Comparison of ENCODE assay signal across 18 mouse cellular contexts in the genomic region with DNA sequence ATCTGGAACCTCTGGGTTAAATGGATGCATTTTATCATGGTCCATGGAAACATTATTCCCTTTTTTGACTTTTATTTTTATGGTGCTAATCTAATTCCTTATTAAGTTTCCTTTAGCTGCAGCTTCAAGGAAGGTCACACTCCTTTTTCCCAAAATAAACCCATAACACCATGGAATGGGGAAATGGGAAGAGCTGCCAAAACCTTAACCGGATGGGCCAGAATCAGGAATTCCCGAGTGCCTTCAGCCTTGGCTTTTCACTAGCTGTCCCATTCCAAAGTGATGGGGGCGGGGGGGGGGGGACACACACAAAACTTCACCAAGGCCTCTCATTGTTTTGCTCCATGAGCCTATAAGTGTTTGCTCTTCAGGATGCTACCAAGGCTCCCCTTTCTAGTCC.
DNase-seq lines count a peak whose midpoint lies in the region; ATAC-seq and TF ChIP-seq lines count a peak whose summit lies in the region.
"Had no signal": no experiment of that assay in that cellular context is flagged by ENCODE, and none has a peak within 500 bp of the region (broad histone marks: within the 10 kb centered on the region; RNA-seq: fewer than 3 reads in every experiment).

No protein-coding gene starts in this region.

- H3K9me3 ChIP-seq in hindbrain, postnatal 0 days (ENCODE audit: low read length), result no peaks in the 10 kb centered on the region
- H3K9me3 ChIP-seq in hindbrain, embryonic 13.5 days, result no peaks in the 10 kb centered on the region
- no peaks in the 10 kb centered on the region for H3K9me3 ChIP-seq in embryonic facial prominence, embryonic 10.5 days
- H3K9me3 ChIP-seq: embryonic facial prominence, embryonic 13.5 days; forebrain, embryonic 10.5 days; heart, embryonic 13.5 days; hindbrain, embryonic 15.5 days; liver, embryonic 13.5 days; midbrain, embryonic 10.5 days had no signal

- DNase-seq in adrenal gland, adult 2 months, result peak; percentile 17
- no peak for DNase-seq in adrenal gland, adult 8-10 months
- DNase-seq in hindbrain, postnatal 0 days (ENCODE audit: low spot score), result no peak
- DNase-seq in retina, postnatal 1 day, result peak; percentile 44
- DNase-seq in retina, embryonic 14.5 days (ENCODE audit: low spot score), result no peak
- no peak for DNase-seq in embryonic facial prominence, embryonic 10.5 days (ENCODE audit: low spot score)
- DNase-seq in left cerebral cortex, adult 9 months (ENCODE audit: low spot score in 2 of 2), result no peak
- DNase-seq: left cerebral cortex, postnatal 4 days; liver, embryonic 13.5 days; lung, postnatal 14 days; thymus, postnatal 25 days had no signal

- H3K9ac ChIP-seq in hindbrain, postnatal 0 days (replicated peaks; ENCODE audit: low read length), result no peak overlapping the region
- no peak overlapping the region for H3K9ac ChIP-seq in hindbrain, embryonic 13.5 days
- H3K9ac ChIP-seq: embryonic facial prominence, embryonic 13.5 days; heart, embryonic 13.5 days; hindbrain, embryonic 15.5 days; liver, embryonic 13.5 days had no signal

- no peak overlapping the region for H3K27ac ChIP-seq in hindbrain, postnatal 0 days
- no peak overlapping the region for H3K27ac ChIP-seq in hindbrain, embryonic 13.5 days
- no peak overlapping the region for H3K27ac ChIP-seq in embryonic facial prominence, embryonic 10.5 days (replicated peaks)
- H3K27ac ChIP-seq: embryonic facial prominence, embryonic 13.5 days; forebrain, embryonic 10.5 days; heart, embryonic 13.5 days; hindbrain, embryonic 15.5 days; liver, embryonic 13.5 days; midbrain, embryonic 10.5 days had no signal

- no peaks in the 10 kb centered on the region for H3K27me3 ChIP-seq in hindbrain, postnatal 0 days (ENCODE audit: insufficient read depth, low read length)
- H3K27me3 ChIP-seq in hindbrain, embryonic 13.5 days, result no peaks in the 10 kb centered on the region
- no peaks in the 10 kb centered on the region for H3K27me3 ChIP-seq in embryonic facial prominence, embryonic 10.5 days (replicated peaks; ENCODE audit: low read depth, poor library complexity, severe bottlenecking)
- H3K27me3 ChIP-seq: CH12.LX; embryonic facial prominence, embryonic 13.5 days; heart, embryonic 13.5 days; hindbrain, embryonic 15.5 days; liver, embryonic 13.5 days had no signal

- no peak for TF ChIP-seq CTCF in hindbrain, postnatal 0 days (IDR thresholded peaks at IDR 0.05; ENCODE audit: low read depth)

- no peak overlapping the region for H3K4me3 ChIP-seq in hindbrain, postnatal 0 days (ENCODE audit: low read length)
- no peak overlapping the region for H3K4me3 ChIP-seq in hindbrain, embryonic 13.5 days
- H3K4me3 ChIP-seq in embryonic facial prominence, embryonic 10.5 days, result no peak overlapping the region
- H3K4me3 ChIP-seq: embryonic facial prominence, embryonic 13.5 days; forebrain, embryonic 10.5 days; heart, embryonic 13.5 days; hindbrain, embryonic 15.5 days; liver, embryonic 13.5 days; midbrain, embryonic 10.5 days had no signal

- WGBS in hindbrain, postnatal 0 days, result 76% methylated on average over 3 of the region's 3 CpGs
- 87% methylated on average over 3 of the region's 3 CpGs for WGBS in hindbrain, embryonic 13.5 days
- 84% methylated on average over 3 of the region's 3 CpGs for WGBS in embryonic facial prominence, embryonic 10.5 days

- no peak overlapping the region for H3K4me2 ChIP-seq in hindbrain, postnatal 0 days (ENCODE audit: low read depth, low read length)
- no peak overlapping the region for H3K4me2 ChIP-seq in hindbrain, embryonic 13.5 days
- H3K4me2 ChIP-seq: embryonic facial prominence, embryonic 13.5 days; heart, embryonic 13.5 days; hindbrain, embryonic 15.5 days; liver, embryonic 13.5 days had no signal

- H3K36me3 ChIP-seq in hindbrain, postnatal 0 days (ENCODE audit: insufficient read depth, low read length), result no peaks in the 10 kb centered on the region
- H3K36me3 ChIP-seq in hindbrain, embryonic 13.5 days, result no peaks in the 10 kb centered on the region
- no peaks in the 10 kb centered on the region for H3K36me3 ChIP-seq in embryonic facial prominence, embryonic 10.5 days (replicated peaks)
- H3K36me3 ChIP-seq: embryonic facial prominence, embryonic 13.5 days; forebrain, embryonic 10.5 days; hindbrain, embryonic 15.5 days; liver, embryonic 13.5 days; midbrain, embryonic 10.5 days had no signal

- 0 out of 2 replicates have a peak, but pooled peaks have one; percentile 7 for ATAC-seq in hindbrain, postnatal 0 days
- ATAC-seq in hindbrain, embryonic 13.5 days (ENCODE audit: low FRiP score), result no peak

- H3K4me1 ChIP-seq in hindbrain, postnatal 0 days (ENCODE audit: insufficient read depth, low read length), result no peaks in the 10 kb centered on the region
- H3K4me1 ChIP-seq in hindbrain, embryonic 13.5 days (replicated peaks), result no peaks in the 10 kb centered on the region
- H3K4me1 ChIP-seq in embryonic facial prominence, embryonic 10.5 days, result no peaks in the 10 kb centered on the region
- H3K4me1 ChIP-seq: embryonic facial prominence, embryonic 13.5 days; forebrain, embryonic 10.5 days; hindbrain, embryonic 15.5 days; midbrain, embryonic 10.5 days had no signal

Comparison
In these comparisons a context has a peak if more than half of its experiments do, and no peak if none do; other contexts are left out.
1. DNase-seq: peak in adrenal gland, adult 2 months (single experiment) and retina, postnatal 1 day (single experiment); none in adrenal gland, adult 8-10 months (single experiment), hindbrain, postnatal 0 days (single experiment), retina, embryonic 14.5 days (single experiment), embryonic facial prominence, embryonic 10.5 days (single experiment) and left cerebral cortex, adult 9 months (0 of 2).